Mouse (Mus musculus): ENCODE results near the gene Olfr171. TPM values are rescaled to one million over a fixed set of nuclear protein-coding genes. Genes with fewer than 3 reads are reported as not detected.

Olfr171 gene
- not detected for polyA plus RNA-seq (2017; shearing (Covaris generic))

DNA sequence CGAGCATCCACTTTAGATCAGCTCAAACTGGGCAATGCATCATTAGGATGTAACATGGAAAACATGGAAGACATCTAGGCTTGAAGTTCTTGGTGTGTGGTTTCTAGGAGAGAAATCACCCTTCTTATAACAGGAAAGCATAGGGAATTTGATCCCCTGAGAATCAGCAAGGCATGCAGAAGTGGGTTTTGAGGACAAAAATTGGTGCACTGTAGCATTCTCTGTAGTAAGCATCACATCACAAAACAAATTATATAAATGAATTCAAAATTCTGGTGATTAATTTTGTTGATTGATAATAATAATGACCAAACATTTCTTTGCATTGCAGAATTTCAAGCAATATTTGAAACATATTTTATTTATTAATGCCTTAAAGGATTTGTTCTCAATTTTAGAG is at the start of gene Olfr171:
TSS of gene Olfr171 (minus strand) at position 101 of the 400 bp plus-strand sequence.

DNA sequence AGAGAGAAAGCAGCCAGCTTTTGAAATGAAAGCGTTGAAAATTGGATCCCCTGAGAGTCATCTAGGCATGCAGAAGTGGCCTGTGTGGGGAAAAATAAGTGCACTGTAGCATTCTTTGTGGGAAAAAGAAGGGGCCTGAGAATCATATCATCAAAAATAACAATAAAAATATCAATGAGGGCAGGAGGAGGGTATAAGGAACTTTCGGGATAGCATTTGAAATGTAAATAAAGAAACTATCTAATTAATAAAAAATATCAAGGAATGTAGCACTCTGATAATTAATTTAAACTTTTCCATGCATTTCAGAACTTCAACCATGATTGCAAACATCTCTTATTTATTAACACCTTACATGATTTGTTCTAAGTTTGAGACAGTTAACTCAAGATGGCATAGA is 17.9 kb downstream of the Olfr171 start, which contains the start of gene Olfr170:
TSS of gene Olfr170 (minus strand) at position 101 of the 400 bp plus-strand sequence.

Other genes starting within 250 kb of the Olfr171 start
- not detected for gene Olfr165, start 206.8 kb downstream of the Olfr171 start, polyA plus RNA-seq (2017; shearing (Covaris generic))
- not detected for gene Olfr166, start 146.2 kb downstream of the Olfr171 start, polyA plus RNA-seq (2017; shearing (Covaris generic))
- gene Olfr167, start 107.7 kb downstream of the Olfr171 start, polyA plus RNA-seq (2017; shearing (Covaris generic)): not detected
- gene Olfr168, start 94.4 kb downstream of the Olfr171 start, polyA plus RNA-seq (2017; shearing (Covaris generic)): not detected
- not detected for gene Olfr169, start 58.1 kb downstream of the Olfr171 start, polyA plus RNA-seq (2017; shearing (Covaris generic))
- gene Olfr170, start 18.0 kb downstream of the Olfr171 start, polyA plus RNA-seq (2017; shearing (Covaris generic)): not detected
- not detected for gene Lamp3, start 76.5 kb upstream of the Olfr171 start, polyA plus RNA-seq (2017; shearing (Covaris generic))
- 3.7 TPM for gene B3gnt5, start 130.3 kb upstream of the Olfr171 start, polyA plus RNA-seq (2017; shearing (Covaris generic))

Measured in naive thymus-derived CD4-positive, alpha-beta T cell, adult 5 months (primary cell).